Comparison of ENCODE assay signal across 8 mouse cellular contexts in genomic region chr2:132292083-132292482, GRCm38 (mm10). TPM values are rescaled to one million over a fixed set of nuclear protein-coding genes. Genes with fewer than 3 reads are reported as not detected.
DNase-seq lines count a peak whose midpoint lies in the region; ATAC-seq lines count a peak whose summit lies in the region.

No protein-coding gene starts in this region.

- WGBS in liver, embryonic 16.5 days (ENCODE audit: insufficient replicate concordance), result 15% methylated on average over 4 of the region's 4 CpGs
- 13% methylated on average over 4 of the region's 4 CpGs for WGBS in heart, embryonic 10.5 days
- 57% methylated on average over 4 of the region's 4 CpGs for WGBS in kidney, embryonic 15.5 days

- no peak overlapping the region for H3K9ac ChIP-seq in liver, embryonic 16.5 days (ENCODE audit: low read depth, low read length)
- H3K9ac ChIP-seq in kidney, embryonic 15.5 days, result no peak overlapping the region

- H3K27me3 ChIP-seq in liver, embryonic 16.5 days (ENCODE audit: control insufficient read depth, insufficient read depth, low read depth, low read length), result no peaks in the 10 kb centered on the region
- H3K27me3 ChIP-seq in heart, embryonic 10.5 days (ENCODE audit: insufficient read depth, poor library complexity, severe bottlenecking), result no peaks in the 10 kb centered on the region
- no peaks in the 10 kb centered on the region for H3K27me3 ChIP-seq in kidney, embryonic 15.5 days

- H3K4me1 ChIP-seq in liver, embryonic 16.5 days (ENCODE audit: control insufficient read depth, low read depth, low read length), result peaks cover 4% of the 10 kb centered on the region
- peaks cover 53% of the 10 kb centered on the region for H3K4me1 ChIP-seq in heart, embryonic 10.5 days
- peaks cover 13% of the 10 kb centered on the region for H3K4me1 ChIP-seq in kidney, embryonic 15.5 days

- ATAC-seq in liver, embryonic 16.5 days (ENCODE audit: low read depth), result peak; percentile 41
- ATAC-seq in megakaryocyte-erythroid progenitor cell, adult 5-6 weeks (replicated peaks; ENCODE audit: low FRiP score, low TSS enrichment, poor library complexity, severe bottlenecking), result peak; percentile 27; the same call in 1 of the 2 replicates
- no peak for ATAC-seq in kidney, embryonic 15.5 days (replicated peaks; ENCODE audit: low FRiP score)

- no peak overlapping the region for H3K4me3 ChIP-seq in liver, embryonic 16.5 days (ENCODE audit: low read depth, low read length)
- peak overlapping the region; percentile 25; the same call in 1 of the 2 replicates for H3K4me3 ChIP-seq in heart, embryonic 10.5 days
- H3K4me3 ChIP-seq in kidney, embryonic 15.5 days (replicated peaks), result no peak overlapping the region

- no peaks in the 10 kb centered on the region for H3K9me3 ChIP-seq in liver, embryonic 16.5 days (replicated peaks; ENCODE audit: control insufficient read depth, low read length)
- H3K9me3 ChIP-seq in heart, embryonic 10.5 days, result no peaks in the 10 kb centered on the region
- H3K9me3 ChIP-seq in kidney, embryonic 15.5 days (replicated peaks), result no peaks in the 10 kb centered on the region

- H3K27ac ChIP-seq in liver, embryonic 16.5 days (ENCODE audit: low read length), result no peak overlapping the region
- peak overlapping the region; percentile 80 for H3K27ac ChIP-seq in heart, embryonic 10.5 days
- no peak overlapping the region for H3K27ac ChIP-seq in kidney, embryonic 15.5 days

- no peak overlapping the region for H3K4me2 ChIP-seq in liver, embryonic 16.5 days (ENCODE audit: low read depth, low read length)
- H3K4me2 ChIP-seq in kidney, embryonic 15.5 days, result no peak overlapping the region

- no peak for DNase-seq in liver
- peak; percentile 68 to 76 for DNase-seq in cerebellum, adult 18-20 months
- DNase-seq in heart, embryonic 10.5 days (ENCODE audit: low spot score), result peak; percentile 86
- DNase-seq in lung, postnatal 4 days, result no peak
- DNase-seq in thymus, adult 18-20 months, result no peak

- H3K36me3 ChIP-seq in liver, embryonic 16.5 days (ENCODE audit: control insufficient read depth, insufficient read depth), result no peaks in the 10 kb centered on the region
- H3K36me3 ChIP-seq in heart, embryonic 10.5 days, result peaks cover 18% of the 10 kb centered on the region
- peaks cover 33% of the 10 kb centered on the region for H3K36me3 ChIP-seq in kidney, embryonic 15.5 days

RNA-seq across cellular contexts. Expression of gene Cds2, which starts 29.1 kb away (rescaled TPM):
- polyA plus RNA-seq in liver, embryonic 16.5 days (2015; fragmentation: Nextera tagmentation; extraction: Ambion mirVana), result 8.2 and 9.0 TPM in 2 replicates
- polyA plus RNA-seq in heart, embryonic 10.5 days (2016; fragmentation: Nextera tagmentation; extraction: Ambion mirVana), result 20.0 and 20.4 TPM in 2 replicates
- 15.0 and 15.6 TPM in 2 replicates for total RNA-seq in megakaryocyte-erythroid progenitor cell, adult 5-6 weeks (2014; fragmentation: Nextera tagmentation)
- total RNA-seq in megakaryocyte-erythroid progenitor cell, adult 5-6 weeks (2017), result 10.9 and 26.8 TPM in 2 replicates
- 19.8 and 30.2 TPM in 2 replicates for polyA plus RNA-seq in kidney, embryonic 15.5 days (2015; fragmentation: Nextera tagmentation; extraction: Ambion mirVana)

RNA-seq across cellular contexts. Expression of gene Pcna, which starts 39.0 kb away (rescaled TPM):
- 202 and 255 TPM in 2 replicates for polyA plus RNA-seq in liver, embryonic 16.5 days (2015; fragmentation: Nextera tagmentation; extraction: Ambion mirVana)
- polyA plus RNA-seq in heart, embryonic 10.5 days (2016; fragmentation: Nextera tagmentation; extraction: Ambion mirVana), result 217 and 273 TPM in 2 replicates
- total RNA-seq in megakaryocyte-erythroid progenitor cell, adult 5-6 weeks (2014; fragmentation: Nextera tagmentation), result 722 and 749 TPM in 2 replicates
- 719 and 736 TPM in 2 replicates for total RNA-seq in megakaryocyte-erythroid progenitor cell, adult 5-6 weeks (2017)
- polyA plus RNA-seq in kidney, embryonic 15.5 days (2015; fragmentation: Nextera tagmentation; extraction: Ambion mirVana), result 263 and 284 TPM in 2 replicates

RNA-seq across cellular contexts. Expression of gene Tmem230, which starts 44.5 kb away (rescaled TPM):
- 14.8 and 15.0 TPM in 2 replicates for polyA plus RNA-seq in liver, embryonic 16.5 days (2015; fragmentation: Nextera tagmentation; extraction: Ambion mirVana)
- polyA plus RNA-seq in heart, embryonic 10.5 days (2016; fragmentation: Nextera tagmentation; extraction: Ambion mirVana), result 39.4 TPM in 2 replicates
- 29.5 and 41.7 TPM in 2 replicates for total RNA-seq in megakaryocyte-erythroid progenitor cell, adult 5-6 weeks (2014; fragmentation: Nextera tagmentation)
- 24.2 and 28.3 TPM in 2 replicates for total RNA-seq in megakaryocyte-erythroid progenitor cell, adult 5-6 weeks (2017)
- 44.3 and 45.8 TPM in 2 replicates for polyA plus RNA-seq in kidney, embryonic 15.5 days (2015; fragmentation: Nextera tagmentation; extraction: Ambion mirVana)

Comparison
In these comparisons a context has a peak if more than half of its experiments do, and no peak if none do; other contexts are left out.
1. DNase-seq: peak in cerebellum, adult 18-20 months (2 of 2) and heart, embryonic 10.5 days (single experiment); none in liver (single experiment), lung, postnatal 4 days (0 of 2) and thymus, adult 18-20 months (0 of 2).